Mouse (Mus musculus) hematopoietic stem cell, adult 5-6 weeks (primary cell): Measurements from ENCODE around the gene Kdm4b. TPM values are rescaled to one million over a fixed set of nuclear protein-coding genes. Genes with fewer than 3 reads are reported as not detected.

Experiments
- ATAC-seq, 2 experiments: fragments of 125-278 bp in 1 of 2; replicated peaks in 1 of 2; 2 replicates each; pipeline ENCODE4 v1.8.0; 2016 to 2017; ENCODE audit warnings: inconsistent platforms in 2 of 2, mild to moderate bottlenecking in 2 of 2, moderate number of reproducible peaks in 2 of 2, low read depth in 1 of 2, moderate TSS enrichment in 1 of 2; ENCODE audit not compliant: low FRiP score in 2 of 2, poor library complexity in 2 of 2, severe bottlenecking in 2 of 2, insufficient read depth in 1 of 2, low TSS enrichment in 1 of 2
- total RNA-seq: library from RNA; stranded (forward); fragments of 172-1452, 232-1000 nt; gene quantifications from 2 replicates; pipeline ENCODE4 v1.2.3, GENCODE M21; 2017

The Kdm4b gene
- total RNA-seq, 1 experiment from 2014 or later: 13.6 TPM

DNA sequence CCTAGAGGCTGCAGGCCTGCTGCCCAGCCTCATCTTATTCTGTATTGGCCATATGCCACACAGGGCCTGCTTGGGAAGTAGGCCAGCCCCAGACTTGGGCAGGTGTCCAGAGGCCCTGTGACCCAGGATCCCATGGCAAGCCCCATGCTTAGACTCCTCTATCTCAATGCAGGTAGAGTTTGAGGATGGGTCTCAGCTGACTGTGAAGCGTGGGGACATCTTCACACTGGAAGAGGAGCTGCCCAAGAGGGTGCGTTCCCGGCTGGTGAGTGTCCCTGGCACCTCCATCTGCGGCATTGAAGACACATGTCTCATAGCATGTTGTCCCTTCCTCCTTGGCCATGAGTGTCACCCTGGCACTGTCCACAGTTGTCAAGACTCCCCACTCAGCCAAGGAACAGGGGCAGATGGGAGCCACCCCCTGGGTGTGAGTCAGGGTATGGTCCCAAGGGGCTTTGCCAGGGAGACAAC lies 75.2 kb downstream of the Kdm4b start:
- ATAC-seq: no peak

DNA sequence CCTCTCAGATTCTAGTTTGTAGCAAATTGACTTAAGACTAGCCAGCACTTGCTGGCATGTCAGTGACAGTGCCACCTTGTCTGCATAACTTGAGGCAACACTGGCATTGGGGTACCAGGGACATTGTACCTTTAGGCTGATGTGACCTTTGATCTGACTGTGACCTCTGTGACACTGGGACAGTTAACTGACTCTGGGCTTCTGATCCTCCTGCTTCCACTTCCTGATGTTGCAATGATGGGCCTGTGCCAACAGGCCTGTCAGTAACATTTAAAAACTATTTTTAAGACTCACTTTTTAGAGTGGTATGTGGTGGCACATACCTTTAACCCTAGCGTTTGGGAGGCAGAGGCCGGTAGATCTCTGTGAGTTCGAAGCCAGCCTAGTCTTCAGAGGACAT lies 79.5 kb downstream of the Kdm4b start:
- no peak for ATAC-seq

DNA sequence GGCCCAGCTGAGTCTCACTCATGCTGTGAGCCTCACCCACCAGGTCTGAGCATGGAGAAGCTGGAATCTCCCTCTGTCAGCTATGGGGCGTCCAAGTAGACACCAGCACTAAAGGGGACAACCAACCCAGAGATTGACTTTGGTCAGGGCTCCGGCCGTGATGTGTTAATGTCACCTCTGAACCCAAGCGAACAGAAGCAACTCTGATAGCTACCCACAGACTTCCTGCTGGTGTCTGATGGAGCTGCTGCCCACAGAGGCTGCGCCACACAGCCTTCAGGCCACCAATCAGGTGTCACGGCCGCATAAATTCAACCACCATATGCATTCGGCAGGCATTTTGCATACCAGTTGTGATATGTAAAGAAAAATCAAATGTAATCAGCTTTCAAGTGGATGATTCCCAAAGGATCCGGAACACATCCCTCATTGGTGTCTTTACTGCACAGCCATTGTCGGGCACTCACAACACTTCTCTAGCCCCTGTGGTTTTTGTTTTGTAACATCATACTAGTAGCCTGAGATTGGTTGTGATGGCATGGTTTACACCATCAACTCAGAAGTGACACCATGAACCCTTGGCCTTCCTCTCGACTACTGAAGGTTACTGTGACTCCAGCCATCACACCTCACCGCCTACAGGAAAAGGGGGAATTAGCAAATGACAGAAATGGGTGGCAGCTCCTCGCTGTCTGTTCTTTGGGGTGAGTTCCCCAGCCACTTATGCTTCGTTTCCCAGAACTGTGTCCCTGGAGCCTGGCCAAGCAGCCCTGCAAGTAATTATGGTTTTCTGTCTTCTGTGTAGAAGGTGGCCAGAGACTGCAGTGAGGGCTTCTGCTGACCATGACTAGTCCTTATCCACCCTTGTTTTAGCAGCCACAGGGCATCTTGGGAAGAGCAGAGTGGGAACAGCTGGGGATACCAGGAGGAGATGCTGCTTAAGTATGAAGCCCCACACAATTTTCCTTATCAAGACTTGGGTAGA lies 80.3 kb downstream of the Kdm4b start:
- ATAC-seq: no peak; a peak in 1 of 4 replicates

DNA sequence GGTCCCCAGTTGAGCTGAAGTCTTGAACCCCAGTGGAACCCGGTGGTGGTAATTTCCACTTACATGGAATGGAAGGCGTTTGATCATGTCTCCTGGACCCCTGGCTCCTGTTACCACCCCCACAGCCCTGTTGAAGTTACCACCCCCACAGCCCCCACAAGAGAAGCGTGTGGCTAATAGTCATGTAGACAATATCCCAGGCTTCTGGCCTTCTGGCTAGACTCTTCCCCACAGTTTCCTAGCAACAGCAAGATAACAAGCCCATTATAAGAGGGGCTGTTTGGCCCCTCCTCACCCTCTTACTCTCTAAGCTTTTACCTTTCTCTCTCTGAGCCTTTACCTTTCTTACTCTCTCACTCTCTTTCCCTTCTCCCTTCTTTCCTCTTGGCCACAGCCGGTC lies 81.0 kb downstream of the Kdm4b start:
- no peak for ATAC-seq

DNA sequence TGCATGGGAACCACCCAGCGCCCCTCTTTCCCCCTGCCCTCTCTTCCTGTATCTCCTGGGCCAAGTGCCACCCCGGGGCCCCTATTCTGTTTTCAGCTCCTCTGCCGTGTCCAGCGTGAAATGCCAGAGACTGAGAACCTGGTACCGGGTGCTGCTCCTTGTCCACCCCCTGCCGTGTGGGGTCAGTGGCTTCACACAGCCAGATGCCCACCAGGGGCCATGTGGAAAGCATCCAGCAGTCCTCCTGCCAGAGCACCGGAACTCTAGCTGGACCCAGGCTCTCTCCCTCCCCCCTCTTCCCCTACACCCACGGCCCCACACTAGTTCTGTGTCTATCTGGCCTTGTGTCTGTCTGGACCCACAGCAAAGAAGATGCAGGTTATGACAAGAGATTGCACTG lies 81.5 kb downstream of the Kdm4b start:
- ATAC-seq: no peak

DNA sequence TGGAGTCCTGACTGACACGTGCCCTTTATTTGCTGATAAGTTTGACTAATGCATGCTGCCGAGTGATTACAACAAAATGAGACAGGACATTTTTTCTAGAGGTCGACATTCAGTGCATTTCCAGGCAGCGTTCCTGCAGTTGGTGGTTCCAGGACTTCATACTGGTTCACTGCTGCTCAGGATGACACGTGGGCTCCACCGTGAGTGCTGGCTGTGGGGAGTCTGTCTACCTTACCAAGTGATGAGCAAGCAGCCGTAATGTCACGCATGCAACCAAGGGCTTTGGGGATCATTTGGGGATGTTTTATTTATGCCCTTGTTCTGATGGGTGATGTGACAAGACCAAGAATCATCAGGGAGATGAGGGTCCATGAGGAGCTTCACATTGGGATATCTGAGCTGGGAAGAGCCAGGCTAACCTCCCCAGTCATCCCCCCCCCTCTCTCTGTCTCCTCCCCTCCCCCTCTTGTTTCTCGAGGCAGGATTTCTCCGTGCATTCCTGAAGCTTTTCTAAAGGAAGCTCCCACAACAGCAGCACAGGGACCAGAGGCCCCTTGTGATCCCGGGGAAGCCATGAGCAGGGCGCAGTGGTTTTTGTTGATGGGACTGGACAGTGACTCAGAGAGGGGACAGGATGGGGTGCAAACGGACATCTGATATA lies 83.2 kb downstream of the Kdm4b start:
- ATAC-seq: no peak

DNA sequence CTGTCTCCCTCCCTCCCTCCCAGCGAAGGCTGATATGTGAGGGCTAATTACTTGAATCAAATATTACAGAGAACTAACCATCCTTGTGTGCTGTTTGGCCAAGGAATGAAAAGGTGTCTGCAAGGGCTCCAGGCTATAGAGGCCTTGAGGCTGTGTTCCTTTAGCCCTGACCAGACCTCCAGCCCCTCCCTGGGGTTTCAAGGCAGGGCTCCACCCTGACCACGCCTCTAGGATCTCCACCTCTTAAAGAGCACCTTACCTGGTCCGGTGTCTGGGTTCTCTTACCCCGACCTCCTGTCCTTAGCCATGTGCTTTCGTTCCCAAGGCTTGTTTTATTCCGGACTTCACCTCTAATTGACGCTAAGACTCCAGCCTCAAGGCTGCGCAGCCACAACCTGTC lies 83.9 kb downstream of the Kdm4b start:
- ATAC-seq: no peak

DNA sequence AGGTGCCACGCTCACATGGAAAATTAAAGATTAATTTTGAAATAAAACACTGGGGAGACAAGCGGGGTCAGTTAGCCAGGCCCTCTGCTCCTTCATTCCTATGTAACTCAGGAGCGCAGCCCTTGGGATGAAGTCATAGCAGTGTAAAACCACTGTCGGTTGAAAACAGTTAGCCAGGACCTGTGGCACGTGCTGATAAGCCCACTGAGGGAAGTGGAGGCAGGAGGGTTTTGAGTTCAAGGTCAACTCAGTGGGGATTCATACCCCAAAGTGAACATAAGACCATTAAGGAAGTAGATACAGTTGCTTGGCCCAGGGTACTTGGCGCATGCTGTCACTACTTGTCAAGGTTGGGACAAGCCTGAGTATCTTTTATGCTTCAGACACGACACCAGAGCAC lies 85.6 kb downstream of the Kdm4b start:
- ATAC-seq: no peak

DNA sequence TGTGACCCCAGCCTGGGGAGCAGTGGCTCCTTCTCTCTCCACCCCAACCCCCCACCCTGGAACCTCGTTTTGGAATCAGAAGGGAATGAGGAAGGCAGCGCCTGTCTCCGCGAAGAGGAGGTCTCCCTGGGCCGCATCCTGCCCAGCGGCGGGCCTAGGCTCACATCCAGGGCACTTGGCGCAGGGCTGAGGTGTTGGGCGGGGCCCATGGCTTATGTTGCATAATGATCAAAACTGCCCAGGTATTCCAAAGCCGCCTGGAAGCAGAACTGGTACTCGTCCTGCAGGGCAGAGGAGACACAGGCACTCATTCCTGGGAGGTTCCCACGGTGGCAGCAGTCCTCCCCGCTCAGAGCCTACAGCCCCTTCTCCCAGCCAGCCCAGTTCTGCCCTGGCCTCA lies 87.3 kb downstream of the Kdm4b start:
- no peak for ATAC-seq

DNA sequence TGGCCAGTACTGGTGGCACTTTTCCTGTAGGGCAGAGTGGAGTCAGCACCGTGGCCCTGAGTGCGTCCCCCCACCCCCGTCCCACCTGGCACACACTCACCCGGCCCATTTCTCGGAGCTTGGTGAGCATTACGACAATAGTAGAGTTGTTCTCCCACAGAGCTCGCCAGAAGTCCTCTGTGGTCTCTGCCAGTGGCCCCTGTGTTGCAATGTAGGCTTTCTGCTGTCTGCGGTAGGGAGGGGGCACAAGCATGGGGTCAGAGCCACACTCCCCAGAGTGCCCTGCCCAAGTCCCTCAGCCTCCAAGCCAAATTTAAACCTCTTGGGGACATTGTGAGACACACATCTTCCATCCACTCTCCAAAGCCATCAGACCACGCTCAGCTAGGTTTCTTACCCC lies 88.9 kb downstream of the Kdm4b start:
- no peak for ATAC-seq

DNA sequence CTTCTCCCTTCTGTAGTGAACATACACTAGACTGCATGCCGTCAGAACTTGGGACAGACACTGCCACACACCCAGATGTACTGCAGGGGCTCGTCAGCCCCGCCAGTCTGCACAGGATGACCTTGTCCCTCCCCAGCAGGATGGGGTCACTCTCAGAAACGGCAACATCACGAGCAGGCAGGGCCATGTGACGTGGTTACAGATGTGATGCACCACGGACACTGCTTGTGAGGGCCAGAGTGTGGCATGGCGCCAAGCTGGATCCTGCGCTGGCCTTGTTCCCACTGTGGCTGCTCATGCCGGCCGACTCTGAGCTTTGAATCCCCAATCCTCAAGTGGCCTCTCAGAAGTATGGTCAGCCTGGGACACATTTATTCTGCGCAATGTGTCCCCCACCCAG lies 92.4 kb downstream of the Kdm4b start:
- no peak for ATAC-seq

DNA sequence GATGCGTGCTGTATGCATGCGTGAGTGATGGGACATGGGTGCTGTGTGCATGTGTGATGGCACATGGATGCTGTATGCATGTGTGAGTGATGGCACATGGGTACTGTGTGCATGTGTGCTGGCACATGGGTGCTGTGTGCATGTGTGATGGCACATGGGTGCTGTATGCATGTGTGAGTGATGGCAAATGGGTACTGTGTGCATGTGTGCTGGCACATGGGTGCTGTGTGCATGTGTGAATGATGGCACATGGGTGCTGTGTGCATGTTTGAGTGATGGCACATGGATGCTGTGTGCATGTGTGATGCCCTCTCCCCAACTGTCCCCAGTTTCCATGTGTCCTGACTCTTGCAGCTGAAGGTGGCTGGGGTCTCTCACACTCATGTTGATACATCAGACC lies 94.2 kb downstream of the Kdm4b start:
- no peak for ATAC-seq

DNA sequence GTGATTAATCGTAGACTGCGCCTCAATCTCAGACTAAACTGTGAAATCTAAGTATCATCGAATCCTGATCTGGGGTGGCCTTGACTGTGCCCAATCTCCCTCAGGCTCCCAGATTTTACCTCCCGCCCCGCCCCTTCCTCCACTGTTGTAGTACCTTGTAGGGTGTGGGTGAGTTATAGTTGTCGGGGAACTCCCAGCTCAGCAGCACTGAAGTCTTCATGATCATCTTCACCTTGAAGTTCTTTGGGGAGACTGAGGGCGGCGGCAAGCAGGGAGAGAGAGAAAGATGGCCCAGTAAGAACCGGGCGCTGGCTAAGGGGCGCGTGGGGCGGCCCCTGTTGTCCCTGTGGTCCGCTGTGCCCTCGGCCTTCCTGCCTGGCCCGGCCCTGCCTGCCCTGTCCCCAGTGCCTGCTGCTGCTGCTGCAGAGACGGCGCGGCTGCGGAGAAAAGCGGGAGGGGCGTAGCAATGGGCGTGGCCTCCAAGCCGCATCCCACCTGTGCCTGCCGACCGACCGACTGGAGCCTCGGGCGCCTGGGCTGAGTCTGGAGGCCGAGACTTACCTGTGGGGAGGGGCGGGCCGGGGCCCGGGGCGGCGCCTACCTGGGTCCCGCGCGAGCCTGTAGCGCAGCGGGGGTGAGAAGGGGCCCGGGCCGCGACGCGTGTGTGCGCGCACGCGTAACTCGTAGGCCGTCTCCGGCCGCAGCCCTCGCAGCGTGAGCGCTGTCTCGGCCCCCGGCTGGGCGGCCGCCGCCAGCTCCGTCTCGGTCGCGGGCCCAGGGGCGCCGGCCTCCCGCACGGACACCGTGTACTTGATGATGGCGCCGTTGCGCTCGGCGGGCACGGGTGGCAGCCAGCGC lies 99.1 kb downstream of the Kdm4b start:
- peak; percentile 43 to 46; a peak in 2 of 4 replicates for ATAC-seq

DNA sequence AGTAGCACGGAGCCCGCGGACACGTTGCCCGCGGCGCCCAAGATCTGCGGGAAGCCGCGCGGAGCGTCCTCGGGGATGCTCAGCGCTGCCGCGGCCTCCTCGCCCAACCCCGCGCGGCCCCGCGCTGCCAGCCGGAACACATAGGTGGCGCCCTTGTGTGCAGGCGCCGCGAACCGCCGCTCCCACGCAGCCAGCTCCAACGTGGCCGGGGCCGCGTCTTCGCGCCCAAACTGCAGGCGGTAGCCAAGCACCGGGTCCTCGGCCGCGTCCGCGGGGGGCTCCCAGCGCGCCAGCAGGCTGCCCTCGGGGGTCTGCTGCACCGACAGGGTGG lies 99.7 kb downstream of the Kdm4b start:
- ATAC-seq: peak; percentile 66 to 68

DNA sequence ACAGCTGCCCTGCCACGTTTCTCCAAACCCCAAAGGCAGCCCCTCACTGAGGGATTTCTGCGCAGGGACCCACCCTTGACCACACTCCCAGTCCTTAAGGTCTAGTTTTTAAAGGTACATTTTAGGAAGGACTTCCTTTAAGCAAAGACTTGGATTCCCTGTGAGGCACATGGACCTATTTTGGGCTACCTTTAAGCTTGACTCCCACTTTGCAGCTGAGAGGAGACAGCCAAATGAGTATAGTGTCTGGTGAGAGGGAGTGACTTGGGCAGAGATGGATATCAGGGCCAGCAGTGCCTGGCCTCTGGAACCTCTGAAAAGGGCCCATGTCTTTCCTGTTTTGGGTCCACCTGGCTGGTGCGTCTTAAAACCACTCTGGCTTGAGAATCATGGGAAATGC lies 100.1 kb downstream of the Kdm4b start:
- no peak for ATAC-seq

DNA sequence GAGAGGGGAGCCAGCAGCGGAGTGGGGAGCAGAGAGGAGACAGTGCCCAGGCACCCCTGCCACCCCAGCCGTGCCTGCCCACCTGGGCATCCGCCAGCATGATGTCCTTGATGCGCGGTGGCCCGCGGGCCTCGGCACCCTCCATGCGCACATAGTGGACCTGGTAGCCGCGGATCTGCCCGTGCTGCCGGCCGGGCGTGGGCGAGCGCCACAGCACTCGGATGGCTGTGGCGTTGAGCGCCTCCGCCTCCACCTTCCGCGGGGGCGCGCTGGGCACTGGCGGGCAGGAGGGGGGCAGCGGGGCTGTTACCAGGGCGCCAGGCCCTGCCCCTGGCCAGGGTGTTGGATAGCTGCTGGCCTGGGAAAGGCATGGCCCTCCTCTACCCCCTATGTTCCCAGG lies 102.0 kb downstream of the Kdm4b start:
- no peak for ATAC-seq

DNA sequence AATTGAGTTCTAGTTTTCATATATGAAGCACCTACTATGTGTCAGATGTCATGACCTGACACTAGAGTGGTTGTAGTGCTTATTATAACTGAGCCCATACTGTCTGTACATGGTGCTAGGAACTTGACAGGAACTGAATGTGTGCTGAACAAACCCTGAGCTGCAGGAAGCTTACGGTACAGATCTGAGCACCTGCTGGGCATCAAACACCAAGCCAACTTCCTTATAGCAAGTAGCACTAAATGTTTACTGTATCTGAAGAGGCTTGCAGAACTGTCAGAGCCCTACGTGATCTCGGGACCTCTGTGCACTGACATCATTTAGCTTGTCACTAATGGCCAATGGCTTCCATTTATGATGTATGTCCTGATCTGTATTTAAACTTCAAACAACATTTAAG lies 105.7 kb downstream of the Kdm4b start:
- ATAC-seq: no peak
